Mouse (Mus musculus): ENCODE data around the gene Acox1.

Acox1 gene

DNA sequence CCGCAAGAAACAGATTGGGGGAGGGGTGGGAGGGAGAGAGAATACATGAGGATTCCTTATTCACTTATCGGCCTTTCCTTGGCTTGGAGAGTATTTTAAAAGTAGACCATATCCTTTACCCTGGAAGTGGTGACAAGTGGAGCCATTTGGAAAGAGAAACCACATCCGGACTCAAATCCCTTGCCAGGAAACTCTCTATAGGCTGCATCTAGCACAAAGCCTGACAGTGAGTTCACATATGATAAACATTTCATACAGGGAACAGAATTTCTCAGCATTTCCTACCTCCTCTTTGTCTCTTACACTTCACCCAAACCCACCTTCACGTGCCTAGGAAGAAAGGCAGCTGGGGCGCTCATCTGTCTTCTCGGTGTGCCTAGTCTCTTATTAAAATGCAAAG, 31.6 kb downstream of the Acox1 start:
- DNase-seq: no peak

GRCm38 (mm10) chr11:116163002-116163401, 35.8 kb downstream of the Acox1 start:
- DNase-seq: no peak

- no peak for DNase-seq
Observed at GRCm38 (mm10) chr11:116162146-116162545, 36.7 kb downstream of the Acox1 start.

- no peak for DNase-seq
Observed at GRCm38 (mm10) chr11:116161312-116161711, 37.5 kb downstream of the Acox1 start.

DNA sequence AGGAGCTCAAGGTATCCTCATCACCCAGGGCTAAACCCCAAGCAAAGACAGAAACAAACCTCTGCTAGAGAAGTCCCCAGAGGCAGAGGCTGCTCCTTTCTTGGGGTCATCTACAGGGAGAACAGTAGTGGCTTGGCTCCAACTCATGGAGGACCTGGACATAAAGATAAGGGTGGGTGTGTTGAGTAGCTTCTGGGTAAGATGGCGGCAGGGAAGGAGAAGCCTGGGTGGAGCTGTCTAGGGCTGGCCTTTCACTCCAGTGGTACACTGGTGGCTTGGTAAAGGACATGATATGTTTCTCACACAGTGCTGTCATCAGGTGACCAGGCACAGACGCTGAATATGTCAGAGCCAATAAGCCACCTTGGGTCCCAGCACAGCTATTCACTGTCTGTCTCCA, 47.9 kb downstream of the Acox1 start:
- no peak for DNase-seq

DNA sequence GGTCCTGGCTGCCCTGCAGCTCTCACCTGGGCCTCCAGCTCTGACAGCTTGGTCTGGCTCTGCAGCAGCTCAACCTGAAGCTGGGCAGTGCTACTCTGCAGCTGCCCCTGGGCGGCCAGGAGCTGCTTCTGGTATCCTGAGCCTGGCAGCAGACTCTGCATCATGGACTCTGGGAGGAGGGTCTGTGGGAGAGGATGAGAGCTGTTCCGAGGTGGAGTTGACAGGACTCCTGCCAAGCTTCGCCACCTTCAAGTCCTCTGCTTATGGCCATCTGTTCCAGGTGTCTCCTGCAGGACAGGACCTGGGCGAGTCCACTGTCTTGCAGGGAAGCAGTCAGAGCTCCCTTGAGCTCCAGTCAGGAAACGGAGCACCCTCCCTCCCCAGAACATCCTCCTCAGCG, 49.5 kb downstream of the Acox1 start:
- DNase-seq: no peak

DNA sequence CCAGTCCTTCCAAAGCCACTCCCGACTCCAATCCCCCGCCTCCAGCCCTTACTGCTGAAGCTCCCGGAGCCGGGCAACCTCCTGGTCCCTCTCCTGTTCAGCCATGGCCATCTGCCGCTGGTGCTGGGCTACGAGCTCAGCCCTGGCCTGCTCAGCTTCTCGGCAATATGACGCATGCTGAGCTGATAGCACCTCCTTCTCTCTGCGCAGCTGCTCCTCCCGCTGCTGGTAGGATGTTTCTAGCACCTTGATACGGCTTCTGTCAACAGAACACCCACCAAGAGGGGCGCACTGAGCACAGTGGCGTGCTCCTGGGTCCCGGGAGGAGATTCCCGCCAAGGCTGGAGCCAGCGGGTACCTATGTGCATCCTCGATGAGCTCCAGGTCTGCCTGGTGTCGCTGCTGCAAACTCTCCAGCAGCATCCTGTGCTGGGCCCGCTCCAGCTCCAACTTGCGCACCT, 50.1 kb downstream of the Acox1 start:
- DNase-seq: no peak

DNA sequence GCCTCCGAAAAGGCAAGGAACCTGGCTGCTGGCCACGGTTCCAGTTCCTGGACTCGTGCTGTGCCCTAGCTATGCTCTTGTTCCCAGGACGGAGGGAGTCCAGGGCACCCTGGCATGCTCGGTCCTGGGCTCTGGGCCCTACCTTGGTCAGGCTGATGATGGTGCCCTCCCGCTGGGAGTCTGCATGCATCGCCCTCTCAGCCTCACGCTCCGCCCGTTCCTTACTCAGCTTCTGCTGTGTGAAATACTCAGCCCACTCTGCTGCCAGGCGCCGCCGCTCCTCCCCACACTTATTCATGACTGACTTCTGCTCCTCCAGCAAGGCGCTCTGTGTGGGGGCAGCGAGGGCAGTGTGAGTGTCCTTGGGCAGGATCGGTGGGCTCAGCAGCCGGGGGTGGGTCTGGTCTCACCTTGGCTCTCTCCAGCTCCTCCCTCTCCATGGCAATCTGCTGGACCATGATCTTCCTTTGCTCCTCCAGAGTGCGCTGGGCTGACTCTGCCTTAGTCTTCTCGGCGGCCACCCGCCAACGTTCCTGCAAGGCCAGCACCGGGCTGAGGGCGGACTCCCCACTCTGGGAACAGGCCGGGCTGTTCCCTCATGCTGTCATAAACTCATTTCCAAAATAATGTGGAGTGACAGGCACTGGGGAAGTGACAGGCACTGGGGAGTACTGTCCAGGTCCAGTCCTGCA, 52.4 kb downstream of the Acox1 start:
- no peak for DNase-seq

DNA sequence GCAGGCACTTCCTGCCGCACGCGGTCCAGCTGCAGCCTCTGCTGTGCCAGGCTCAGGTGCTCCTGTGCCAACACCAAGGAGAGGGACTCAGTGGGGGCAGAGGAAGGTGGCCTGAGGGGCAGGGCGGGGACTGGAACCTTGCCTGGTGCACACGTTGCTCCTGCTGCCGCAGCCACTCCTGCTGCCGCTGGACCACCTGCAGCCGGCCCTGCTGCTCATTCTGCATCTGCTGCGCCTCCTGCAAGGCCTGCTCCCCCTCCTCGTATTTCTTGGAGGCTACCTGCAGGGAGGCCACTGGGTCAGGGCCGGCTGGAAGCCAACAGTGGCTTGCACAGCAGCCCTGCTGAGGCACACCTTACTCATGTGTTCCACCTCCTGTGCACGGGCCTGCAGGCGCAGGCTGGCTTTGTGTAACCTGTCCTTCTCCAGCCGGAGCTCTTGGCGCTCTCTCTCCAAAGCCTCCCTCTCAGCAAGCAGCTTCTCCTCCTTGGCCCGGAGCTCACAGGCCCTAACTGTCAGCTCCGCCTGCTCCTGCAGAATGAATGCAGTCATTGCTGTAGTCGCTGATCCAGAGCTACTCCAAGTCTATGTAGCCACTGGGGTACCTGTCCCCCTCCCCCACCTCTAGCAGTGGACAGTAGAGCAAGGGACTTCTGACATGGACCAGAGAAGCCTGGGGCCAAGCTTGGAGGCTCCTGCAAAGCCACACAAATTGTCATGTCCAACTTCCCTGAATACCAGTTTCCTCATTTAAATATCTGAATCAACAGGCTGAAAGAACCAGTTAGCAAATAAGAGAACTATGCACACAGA, 53.2 kb downstream of the Acox1 start:
- no peak for DNase-seq

- DNase-seq: no peak
Observed at GRCm38 (mm10) chr11:116143468-116143867, 55.4 kb downstream of the Acox1 start.

GRCm38 (mm10) chr11:116142211-116142991, 56.4 kb downstream of the Acox1 start:
- no peak for DNase-seq

- DNase-seq: peak; percentile 77 to 86
Observed at GRCm38 (mm10) chr11:116138468-116139138, 60.2 kb downstream of the Acox1 start, which contains the start of gene Mrpl38. Mrpl38 (minus strand) TSS chr11:116138868.

- no peak for DNase-seq
Observed at GRCm38 (mm10) chr11:116138096-116138467, 60.8 kb downstream of the Acox1 start.

DNA sequence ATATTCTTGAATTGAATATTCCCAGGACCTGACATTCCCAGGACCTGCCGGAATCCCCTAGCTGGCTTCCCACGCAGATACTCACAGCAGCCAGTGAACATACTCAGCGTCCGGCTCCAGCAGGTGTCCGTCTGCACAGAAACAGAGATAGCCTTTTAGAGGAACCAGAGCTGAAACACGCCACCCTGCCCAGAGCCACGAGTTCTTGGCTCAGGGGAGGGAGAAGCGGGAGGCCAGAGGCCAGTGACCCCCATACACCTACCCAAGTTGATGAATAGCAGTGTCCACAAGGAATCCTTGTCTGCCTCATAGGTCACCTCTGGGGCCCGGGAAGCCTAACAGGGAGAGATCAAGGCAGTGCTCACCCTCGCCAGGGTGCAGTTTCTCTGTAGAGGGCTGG, 64.7 kb downstream of the Acox1 start:
- DNase-seq: no peak

GRCm38 (mm10) chr11:116133497-116133896, 65.3 kb downstream of the Acox1 start:
- DNase-seq: no peak

DNA sequence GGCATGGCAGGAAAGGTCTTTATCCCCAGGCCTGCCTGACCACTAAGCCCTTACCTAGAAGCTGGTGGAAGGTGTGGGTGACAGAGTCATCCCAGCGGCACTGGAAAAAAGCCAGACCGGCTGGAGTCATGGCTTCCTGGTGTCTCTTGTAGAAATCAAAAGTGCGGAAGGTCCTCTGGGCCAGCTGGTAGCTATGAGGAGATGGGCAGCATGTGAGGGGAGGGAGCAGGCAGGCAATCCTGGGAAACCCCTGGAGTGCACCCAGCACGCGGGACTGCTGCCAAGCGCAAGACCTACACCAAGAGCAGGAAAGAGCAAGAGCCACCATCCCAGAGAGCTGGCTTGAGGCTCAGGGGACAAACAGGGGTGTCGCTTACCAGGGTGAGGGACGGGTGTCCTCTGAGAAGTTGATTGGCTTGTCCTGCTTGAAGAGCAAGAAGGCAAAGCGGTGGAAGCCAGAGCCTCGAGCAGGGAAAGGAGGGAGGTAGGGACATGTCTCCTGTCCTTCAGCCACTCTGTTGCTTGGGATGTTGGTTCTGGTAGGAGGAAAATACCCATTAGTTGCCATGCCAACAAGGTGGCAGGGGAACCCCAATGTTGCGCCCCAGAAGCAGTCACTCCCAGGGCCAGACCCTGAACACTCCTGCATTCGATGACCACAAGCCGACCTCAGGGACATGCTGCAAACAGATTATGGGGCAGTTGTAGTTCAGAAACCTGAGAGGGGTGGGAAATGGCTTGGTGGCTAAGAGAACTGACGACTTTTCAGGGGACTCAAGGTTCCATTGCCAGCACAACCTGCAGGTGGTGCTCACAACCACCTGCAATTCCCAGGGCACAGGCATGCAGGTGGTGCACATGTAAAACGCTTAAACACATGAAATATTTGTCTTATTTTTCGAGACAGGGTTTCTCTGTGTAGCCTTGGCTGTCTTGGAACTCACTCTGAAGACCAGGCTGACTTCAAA, 66.2 kb downstream of the Acox1 start:
- DNase-seq: no peak

- DNase-seq: no peak
Observed at GRCm38 (mm10) chr11:116131349-116132170, 67.3 kb downstream of the Acox1 start.

- peak; percentile 77 to 87 for DNase-seq
Observed at GRCm38 (mm10) chr11:116130488-116131205, 68.2 kb downstream of the Acox1 start, which contains the start of gene Trim65. Trim65 (minus strand) TSS chr11:116131128.

- DNase-seq: no peak
Observed at GRCm38 (mm10) chr11:116129993-116130487, 68.8 kb downstream of the Acox1 start.
